Mouse (Mus musculus): Measurements from ENCODE around the gene Ifitm5. TPM values are rescaled to one million over a fixed set of nuclear protein-coding genes. Genes with fewer than 3 reads are reported as not detected.

Gene Ifitm5
- polyA plus RNA-seq, 1 experiment from 2014 or later: 0.60 TPM

DNA sequence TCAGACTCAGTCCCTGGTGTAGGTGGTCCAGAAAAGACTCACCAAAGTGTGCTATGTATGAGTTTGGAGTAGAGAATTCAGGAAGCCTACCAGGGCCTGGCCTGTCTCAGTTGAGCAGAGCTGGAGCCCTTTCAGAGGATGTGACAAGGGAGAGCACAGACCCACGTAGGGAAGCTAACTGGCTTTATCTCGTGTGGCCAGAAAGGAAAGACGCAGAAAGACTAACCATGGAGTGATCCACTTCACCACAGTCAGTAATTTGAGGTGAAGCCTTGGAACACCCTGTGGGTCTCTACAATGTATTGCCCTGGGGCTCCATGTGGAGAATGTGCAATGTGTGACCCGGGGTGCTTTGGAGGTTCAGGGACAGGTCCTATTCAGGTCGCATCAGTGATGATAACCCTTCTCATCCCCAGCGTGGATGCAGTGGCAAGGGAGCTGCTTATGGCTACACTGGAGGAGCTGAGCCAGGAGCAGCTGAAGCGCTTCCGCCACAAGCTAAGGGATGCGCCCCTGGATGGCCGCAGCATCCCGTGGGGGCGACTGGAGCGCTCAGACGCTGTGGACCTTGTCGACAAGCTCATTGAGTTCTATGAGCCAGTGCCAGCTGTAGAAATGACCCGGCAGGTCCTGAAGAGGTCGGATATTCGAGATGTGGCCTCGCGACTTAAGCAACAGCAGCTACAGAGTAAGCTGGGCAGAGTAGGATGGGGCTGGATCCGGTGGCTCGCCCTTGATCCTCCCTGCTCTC lies 28.7 kb downstream of the Ifitm5 start:
- H3K27ac ChIP-seq (ENCODE audit: low read depth, low read length): no peak overlapping the region
- WGBS: 27% methylated on average over 22 of the region's 22 CpGs
- ATAC-seq (replicated peaks; ENCODE audit: low FRiP score) (no peak), DNase-seq (ENCODE audit: low spot score) (no peak)
- no peak overlapping the region for H3K9ac ChIP-seq (ENCODE audit: low read depth, low read length)
- peak overlapping the region; percentile 75; the same call in 1 of the 2 replicates for H3K4me2 ChIP-seq
- H3K36me3 ChIP-seq (ENCODE audit: control insufficient read depth, insufficient read depth, low read length): no peaks in the 10 kb centered on the region
- H3K4me3 ChIP-seq (ENCODE audit: low read depth, low read length): no peak overlapping the region; the same call in 1 of the 2 replicates
- peaks cover 55% of the 10 kb centered on the region for H3K27me3 ChIP-seq (replicated peaks; ENCODE audit: control insufficient read depth, insufficient read depth, low read length)
- no peaks in the 10 kb centered on the region for H3K9me3 ChIP-seq (ENCODE audit: control insufficient read depth, low read length)
- H3K4me1 ChIP-seq (replicated peaks; ENCODE audit: control insufficient read depth, insufficient read depth, low read length): peaks cover 9% of the 10 kb centered on the region; the same call in 1 of the 2 replicates

- peaks cover 9% of the 10 kb centered on the region; the same call in 1 of the 2 replicates for H3K4me1 ChIP-seq (replicated peaks; ENCODE audit: control insufficient read depth, insufficient read depth, low read length)
- no peak within 1 kb of the TSS for H3K4me2 ChIP-seq
- peaks cover 55% of the 10 kb centered on the region for H3K27me3 ChIP-seq (replicated peaks; ENCODE audit: control insufficient read depth, insufficient read depth, low read length)
- DNase-seq (ENCODE audit: low spot score) (no peak), ATAC-seq (replicated peaks; ENCODE audit: low FRiP score) (no peak)
- WGBS: 69% methylated on average over 8 of the region's 8 CpGs
- no peaks in the 10 kb centered on the region for H3K36me3 ChIP-seq (ENCODE audit: control insufficient read depth, insufficient read depth, low read length)
- H3K9ac ChIP-seq (ENCODE audit: low read depth, low read length): no peak within 1 kb of the TSS
- no peak within 1 kb of the TSS for H3K27ac ChIP-seq (ENCODE audit: low read depth, low read length)
- no peak within 1 kb of the TSS for H3K4me3 ChIP-seq (ENCODE audit: low read depth, low read length)
- H3K9me3 ChIP-seq (ENCODE audit: control insufficient read depth, low read length): no peaks in the 10 kb centered on the region
Observed at GRCm38 (mm10) chr7:140920418-140921029, 29.6 kb downstream of the Ifitm5 start, which contains the start of gene Nlrp6. Nlrp6 (plus strand) TSS chr7:140920902.

- DNase-seq (ENCODE audit: low spot score) (no peak), ATAC-seq (replicated peaks; ENCODE audit: low FRiP score) (no peak)
- H3K4me3 ChIP-seq (ENCODE audit: low read depth, low read length): no peak overlapping the region
- H3K27me3 ChIP-seq (replicated peaks; ENCODE audit: control insufficient read depth, insufficient read depth, low read length): peaks cover 49% of the 10 kb centered on the region
- no peaks in the 10 kb centered on the region for H3K9me3 ChIP-seq (ENCODE audit: control insufficient read depth, low read length)
- no peak overlapping the region for H3K9ac ChIP-seq (ENCODE audit: low read depth, low read length)
- no peak overlapping the region for H3K4me2 ChIP-seq
- WGBS: 37% methylated on average over 4 of the region's 4 CpGs
- no peak overlapping the region for H3K27ac ChIP-seq (ENCODE audit: low read depth, low read length)
- no peaks in the 10 kb centered on the region for H3K36me3 ChIP-seq (ENCODE audit: control insufficient read depth, insufficient read depth, low read length)
- peaks cover 9% of the 10 kb centered on the region; the same call in 1 of the 2 replicates for H3K4me1 ChIP-seq (replicated peaks; ENCODE audit: control insufficient read depth, insufficient read depth, low read length)
Observed at GRCm38 (mm10) chr7:140919911-140920310, 30.2 kb downstream of the Ifitm5 start.

- Histone ChIP-seq H3K36me3 (ENCODE audit: control insufficient read depth, insufficient read depth, low read length) (no peaks in the 10 kb centered on the region), H3K27me3 (replicated peaks; ENCODE audit: control insufficient read depth, insufficient read depth, low read length) (no peaks in the 10 kb centered on the region), H3K4me2 (no peak overlapping the region), H3K4me1 (replicated peaks; ENCODE audit: control insufficient read depth, insufficient read depth, low read length) (0 out of 2 replicates have a peak, but pooled peaks cover 3% of the 10 kb centered on the region), H3K27ac (ENCODE audit: low read depth, low read length) (no peak overlapping the region), H3K9me3 (ENCODE audit: control insufficient read depth, low read length) (no peaks in the 10 kb centered on the region), H3K4me3 (ENCODE audit: low read depth, low read length) (no peak overlapping the region), H3K9ac (ENCODE audit: low read depth, low read length) (no peak overlapping the region)
- ATAC-seq (replicated peaks; ENCODE audit: low FRiP score): no peak
- no peak for DNase-seq (ENCODE audit: low spot score)
- 75% methylated on average over 8 of the region's 8 CpGs for WGBS
Observed at GRCm38 (mm10) chr7:140914031-140914690, 35.9 kb downstream of the Ifitm5 start.

GRCm38 (mm10) chr7:140912846-140913482 lies 37.1 kb downstream of the Ifitm5 start:
- Histone ChIP-seq H3K27ac (ENCODE audit: low read depth, low read length) (peak overlapping the region; percentile 54), H3K9ac (ENCODE audit: low read depth, low read length) (no peak overlapping the region), H3K36me3 (ENCODE audit: control insufficient read depth, insufficient read depth, low read length) (no peaks in the 10 kb centered on the region), H3K27me3 (replicated peaks; ENCODE audit: control insufficient read depth, insufficient read depth, low read length) (no peaks in the 10 kb centered on the region), H3K9me3 (ENCODE audit: control insufficient read depth, low read length) (no peaks in the 10 kb centered on the region), H3K4me3 (ENCODE audit: low read depth, low read length) (no peak overlapping the region), H3K4me1 (replicated peaks; ENCODE audit: control insufficient read depth, insufficient read depth, low read length) (peaks cover 6% of the 10 kb centered on the region), H3K4me2 (no peak overlapping the region)
- ATAC-seq (replicated peaks; ENCODE audit: low FRiP score) (no peak), DNase-seq (ENCODE audit: low spot score) (no peak)
- 78% methylated on average over 5 of the region's 5 CpGs for WGBS

DNA sequence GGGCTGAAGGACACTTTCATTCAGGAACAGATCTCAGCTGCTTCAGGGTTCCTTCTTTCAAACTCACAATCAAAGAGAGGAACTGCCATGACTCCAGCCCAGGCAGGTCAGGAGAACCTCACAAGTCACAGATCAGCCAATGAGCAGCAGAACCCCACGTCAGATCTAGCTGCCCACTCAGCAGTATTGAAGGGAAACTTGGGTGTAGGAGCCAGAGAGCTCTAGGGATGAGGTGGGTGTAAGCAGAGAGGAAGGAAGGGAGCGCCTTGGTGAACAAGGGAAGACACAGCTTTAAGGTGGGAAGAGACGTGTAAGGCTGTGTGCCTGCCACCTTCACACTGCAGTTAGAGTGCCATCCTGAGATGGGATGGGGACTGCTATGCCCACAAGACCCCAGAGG lies 37.8 kb downstream of the Ifitm5 start:
- Histone ChIP-seq H3K9me3 (ENCODE audit: control insufficient read depth, low read length) (no peaks in the 10 kb centered on the region), H3K9ac (ENCODE audit: low read depth, low read length) (no peak overlapping the region), H3K4me3 (ENCODE audit: low read depth, low read length) (no peak overlapping the region), H3K27ac (ENCODE audit: low read depth, low read length) (no peak overlapping the region), H3K4me2 (no peak overlapping the region), H3K4me1 (replicated peaks; ENCODE audit: control insufficient read depth, insufficient read depth, low read length) (peaks cover 6% of the 10 kb centered on the region), H3K27me3 (replicated peaks; ENCODE audit: control insufficient read depth, insufficient read depth, low read length) (no peaks in the 10 kb centered on the region), H3K36me3 (ENCODE audit: control insufficient read depth, insufficient read depth, low read length) (no peaks in the 10 kb centered on the region)
- ATAC-seq (replicated peaks; ENCODE audit: low FRiP score) (no peak), DNase-seq (ENCODE audit: low spot score) (no peak)
- WGBS: 61% methylated on average over 3 of the region's 3 CpGs

- peak; percentile 70 for DNase-seq (ENCODE audit: low spot score)
- H3K4me1 ChIP-seq (replicated peaks; ENCODE audit: control insufficient read depth, insufficient read depth, low read length): peaks cover 6% of the 10 kb centered on the region
- H3K27ac ChIP-seq (ENCODE audit: low read depth, low read length): peak overlapping the region; percentile 14
- no peaks in the 10 kb centered on the region for H3K27me3 ChIP-seq (replicated peaks; ENCODE audit: control insufficient read depth, insufficient read depth, low read length)
- H3K4me3 ChIP-seq (ENCODE audit: low read depth, low read length): peak overlapping the region; percentile 39
- H3K36me3 ChIP-seq (ENCODE audit: control insufficient read depth, insufficient read depth, low read length): no peaks in the 10 kb centered on the region
- 2% methylated on average over 19 of the region's 19 CpGs for WGBS
- H3K4me2 ChIP-seq: peak overlapping the region; percentile 76
- peak; percentile 68 for ATAC-seq (replicated peaks; ENCODE audit: low FRiP score)
- no peaks in the 10 kb centered on the region for H3K9me3 ChIP-seq (ENCODE audit: control insufficient read depth, low read length)
- H3K9ac ChIP-seq (ENCODE audit: low read depth, low read length): no peak overlapping the region
Observed at GRCm38 (mm10) chr7:140908634-140909107, 41.4 kb downstream of the Ifitm5 start.

GRCm38 (mm10) chr7:140908181-140908580 lies 41.9 kb downstream of the Ifitm5 start:
- Histone ChIP-seq H3K36me3 (ENCODE audit: control insufficient read depth, insufficient read depth, low read length) (no peaks in the 10 kb centered on the region), H3K27ac (ENCODE audit: low read depth, low read length) (peak overlapping the region; percentile 14; the same call in 1 of the 2 replicates), H3K4me3 (ENCODE audit: low read depth, low read length) (no peak overlapping the region), H3K4me2 (peak overlapping the region; percentile 76), H3K9me3 (ENCODE audit: control insufficient read depth, low read length) (no peaks in the 10 kb centered on the region), H3K9ac (ENCODE audit: low read depth, low read length) (no peak overlapping the region), H3K4me1 (replicated peaks; ENCODE audit: control insufficient read depth, insufficient read depth, low read length) (peaks cover 6% of the 10 kb centered on the region), H3K27me3 (replicated peaks; ENCODE audit: control insufficient read depth, insufficient read depth, low read length) (no peaks in the 10 kb centered on the region)
- DNase-seq (ENCODE audit: low spot score) (no peak), ATAC-seq (replicated peaks; ENCODE audit: low FRiP score) (no peak)
- WGBS: 40% methylated on average over 7 of the region's 7 CpGs
